Mouse (Mus musculus) heart, postnatal 25 days (tissue): ENCODE measurements around the gene Gm3317. TPM values are rescaled to one million over a fixed set of nuclear protein-coding genes. Genes with fewer than 3 reads are reported as not detected.
"Not testable (repeated sequence)": the region's sequence is repeated elsewhere in the genome, so short reads cannot be mapped to it uniquely, and the experiment has no call there.

Experiments used
- DNase-seq: peaks from one replicate; pipeline ENCODE4 v3.0.0; 2022; ENCODE audit warnings: low spot score
- intact Hi-C: fragments of 180-260 bp; cut with DNase I; formaldehyde crosslinking; loops from one replicate; pipeline ENCODE4 v1.15.1; 2025
- total RNA-seq, 2 experiments: library from RNA; stranded (reverse); gene quantifications; 2 replicates each; pipeline ENCODE4 v1.2.3; 2021

Gm3317 gene
- not detected for total RNA-seq

DNA sequence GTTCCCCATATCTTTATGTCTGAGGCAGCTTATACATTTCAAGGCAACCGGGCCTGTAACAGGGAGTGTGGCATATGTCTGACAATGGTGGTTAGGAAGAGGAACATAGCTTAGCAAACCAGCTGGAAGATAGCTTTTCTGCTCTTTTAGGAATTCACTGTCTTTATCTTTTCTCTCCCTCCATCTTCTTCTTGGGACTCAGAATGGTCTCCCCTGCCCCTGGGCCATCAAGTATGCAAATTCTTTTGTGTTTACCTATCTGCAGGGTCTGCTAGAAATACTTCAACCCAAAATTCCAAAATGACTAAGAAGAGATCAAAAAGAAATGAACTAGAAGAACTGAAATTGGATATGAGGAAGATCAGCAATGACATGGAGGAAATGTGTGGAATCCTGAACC, at the start of gene Gm3317:
Gene Gm3317, plus strand, starts transcription at position 301 of the 400 bp plus-strand sequence.
- DNase-seq, intact Hi-C loops: not testable (repeated sequence)

DNA sequence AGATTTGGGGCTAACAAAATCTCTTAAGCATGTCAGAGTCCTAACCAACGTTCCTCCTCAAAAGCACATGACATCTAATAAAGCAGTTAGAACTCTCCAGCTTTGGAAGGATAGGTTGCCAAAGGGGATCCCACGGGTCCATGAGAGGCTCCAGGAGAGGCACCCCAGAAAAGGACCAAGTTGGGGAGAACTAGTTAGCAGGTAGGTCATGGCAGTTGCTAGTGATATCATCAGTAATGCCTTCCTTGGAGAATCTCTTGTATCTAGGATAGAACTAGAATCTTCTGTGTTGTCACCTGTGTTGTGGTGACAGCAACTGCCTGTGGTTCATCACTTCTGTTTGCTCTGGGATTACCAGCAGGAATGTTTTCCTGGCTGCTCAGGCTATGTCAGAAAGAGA, 33.1 kb upstream of the Gm3317 start, which contains the start of gene Gm8279:
Gene Gm8279, plus strand, starts transcription at position 301 of the 400 bp plus-strand sequence.
- intact Hi-C loops, DNase-seq: not testable (repeated sequence)

DNA sequence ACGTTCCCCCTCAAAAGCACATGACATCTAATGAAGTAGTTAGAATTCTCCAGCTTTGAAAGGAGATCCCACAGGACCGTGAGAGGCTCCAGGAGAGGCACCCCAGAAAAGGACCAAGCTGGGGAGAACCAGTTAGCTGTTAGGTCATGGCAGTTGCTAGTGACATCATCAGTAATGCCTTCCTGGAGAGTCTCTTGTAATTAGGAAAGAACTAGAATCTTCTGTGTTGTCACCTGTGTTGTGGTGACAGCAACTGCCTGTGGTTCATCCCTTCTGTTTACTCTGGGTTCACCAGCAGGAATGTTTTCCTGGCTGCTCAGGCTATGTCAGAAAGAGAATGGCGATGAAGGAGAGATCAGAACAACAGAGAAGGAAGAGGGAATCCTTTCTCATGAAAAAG, 21.2 kb downstream of the Gm3317 start, which contains the start of gene Gm8271:
Gene Gm8271, plus strand, starts transcription at position 301 of the 400 bp plus-strand sequence.
- DNase-seq, intact Hi-C loops: not testable (repeated sequence)

Other genes starting within 250 kb of the Gm3317 start
- gene Gm8297, start 180.6 kb upstream of the Gm3317 start, total RNA-seq: not detected
- not detected for gene Gm3298, start 148.6 kb upstream of the Gm3317 start, total RNA-seq
- gene 4930555G01Rik, start 113.9 kb upstream of the Gm3317 start, total RNA-seq: not detected
- under 1 TPM; 0.21 to 0.50 TPM for gene Gm8281, start 93.5 kb upstream of the Gm3317 start, total RNA-seq
- gene Gm8279, start 33.0 kb upstream of the Gm3317 start, total RNA-seq: not detected
- not detected for gene Gm8271, start 21.3 kb downstream of the Gm3317 start, total RNA-seq
- gene Gm3526, start 96.0 kb downstream of the Gm3317 start, total RNA-seq: not detected
- gene Gm3542, start 170.4 kb downstream of the Gm3317 start, total RNA-seq: not detected
- not detected for gene Gm3500, start 224.5 kb downstream of the Gm3317 start, total RNA-seq